Mouse (Mus musculus): ENCODE results near the gene Syk.

Gene Syk

GRCm38 (mm10) chr13:52582878-52583661 lies at the start of gene Syk:
TSS of gene Syk (plus strand) at chr13:52583173.
- peak; percentile 80 to 88 for DNase-seq

GRCm38 (mm10) chr13:52533644-52534043 lies 49.3 kb upstream of the Syk start:
- DNase-seq: no peak

GRCm38 (mm10) chr13:52535542-52535941 lies 47.4 kb upstream of the Syk start:
- DNase-seq: peak; percentile 42 to 56

- peak; percentile 33 to 52 for DNase-seq
Measured at GRCm38 (mm10) chr13:52537754-52538587, 45.0 kb upstream of the Syk start.

- DNase-seq: peak; percentile 32 to 37
Measured at GRCm38 (mm10) chr13:52538588-52539116, 44.3 kb upstream of the Syk start.

- DNase-seq: no peak
Measured at GRCm38 (mm10) chr13:52539461-52539860, 43.5 kb upstream of the Syk start.

GRCm38 (mm10) chr13:52541385-52542035 lies 41.5 kb upstream of the Syk start:
- no peak for DNase-seq

- no peak for DNase-seq
Measured at GRCm38 (mm10) chr13:52542036-52542526, 40.9 kb upstream of the Syk start.

- DNase-seq: no peak
Measured at GRCm38 (mm10) chr13:52542636-52543035, 40.3 kb upstream of the Syk start.

- DNase-seq: no peak
Measured at GRCm38 (mm10) chr13:52546288-52546687, 36.7 kb upstream of the Syk start.

- DNase-seq: no peak
Measured at GRCm38 (mm10) chr13:52550690-52551193, 32.2 kb upstream of the Syk start.

- DNase-seq: peak; percentile 27 to 34
Measured at GRCm38 (mm10) chr13:52551275-52551674, 31.7 kb upstream of the Syk start.

- no peak for DNase-seq
Measured at GRCm38 (mm10) chr13:52552822-52553477, 30.0 kb upstream of the Syk start.

GRCm38 (mm10) chr13:52554722-52555121 lies 28.3 kb upstream of the Syk start:
- no peak for DNase-seq

GRCm38 (mm10) chr13:52557421-52557820 lies 25.6 kb upstream of the Syk start:
- no peak for DNase-seq

GRCm38 (mm10) chr13:52561367-52562165 lies 21.4 kb upstream of the Syk start:
- DNase-seq: no peak

GRCm38 (mm10) chr13:52562166-52562571 lies 20.8 kb upstream of the Syk start:
- no peak for DNase-seq

GRCm38 (mm10) chr13:52565103-52565739 lies 17.8 kb upstream of the Syk start:
- peak in 1 of 2 experiments; percentile 16 for DNase-seq

- no peak for DNase-seq
Measured at GRCm38 (mm10) chr13:52566188-52566760, 16.7 kb upstream of the Syk start.

GRCm38 (mm10) chr13:52566777-52567176 lies 16.2 kb upstream of the Syk start:
- DNase-seq: no peak
